Mouse (Mus musculus): Measurements from ENCODE around the gene Gm21725.
"Not testable (repeated sequence)": the region's sequence is repeated elsewhere in the genome, so short reads cannot be mapped to it uniquely, and the experiment has no call there.

GRCm38 (mm10) chrY:13348963-13349362, at the start of gene Gm21725:
- TF ChIP-seq POLR2A (IDR thresholded peaks at IDR 0.05; ENCODE audit: insufficient read depth, low read depth, low read length); CTCF (IDR thresholded peaks at IDR 0.05): not testable (repeated sequence)

Data from heart, adult 2 months (tissue).